Mouse (Mus musculus): Measurements from ENCODE around the gene Nif3l1. TPM values are rescaled to one million over a fixed set of nuclear protein-coding genes. Genes with fewer than 3 reads are reported as not detected.

Nif3l1 gene
- polyA plus RNA-seq, 1 experiment from 2014 or later: 52.9 TPM

DNA sequence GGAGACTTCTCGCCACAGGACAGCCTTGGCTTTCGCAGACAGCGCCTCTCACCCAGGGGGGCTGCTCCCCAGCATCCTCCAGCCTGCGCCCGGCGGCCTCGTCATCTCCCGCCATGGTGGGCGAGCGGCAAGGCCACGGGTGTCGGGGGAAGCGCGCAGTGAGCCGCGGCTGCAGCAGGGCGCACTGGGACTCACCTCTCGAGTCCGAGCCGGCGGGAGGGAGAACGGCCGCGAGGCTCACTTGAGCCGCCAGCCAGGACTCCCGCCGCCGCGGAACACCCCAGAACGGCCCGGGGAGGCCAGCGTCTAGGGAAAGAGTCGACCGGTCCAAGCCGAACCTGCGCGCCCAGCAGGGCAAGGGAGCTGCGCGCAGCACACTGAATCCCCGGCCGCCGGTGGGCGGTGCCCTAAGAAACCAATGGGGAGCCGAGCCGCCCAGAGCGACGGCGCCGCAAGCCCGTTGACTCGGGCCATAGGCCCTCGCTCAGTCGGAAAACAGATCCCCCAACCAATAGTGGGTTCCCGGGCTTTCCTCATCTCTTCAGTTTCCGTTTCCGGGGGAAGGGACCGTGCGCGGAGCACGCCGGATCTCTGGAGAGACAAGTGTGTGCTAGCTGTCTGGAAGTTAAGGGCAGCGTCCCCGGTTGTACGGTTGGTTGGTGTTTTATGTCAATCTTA is 59.8 kb downstream of the Nif3l1 start, which contains the start of gene Orc2:
Gene Orc2, minus strand, starts transcription at position 533 of the 678 bp plus-strand sequence.
- under 1% methylated on average over 63 of the region's 64 CpGs for WGBS
- peak; percentile 99 for ATAC-seq (ENCODE audit: insufficient number of reproducible peaks, insufficient read depth, low FRiP score, low TSS enrichment, low read depth)
- peak within 1 kb of the TSS; percentile 98 for H3K4me3 ChIP-seq
- H3K36me3 ChIP-seq: peaks cover 30% of the 10 kb centered on the region
- H3K27me3 ChIP-seq: no peaks in the 10 kb centered on the region
- peak within 1 kb of the TSS; percentile 84 for H3K4me2 ChIP-seq
- H3K4me1 ChIP-seq: peaks cover 11% of the 10 kb centered on the region
- H3K9me3 ChIP-seq: peaks cover 34% of the 10 kb centered on the region
- peak within 1 kb of the TSS; percentile 89 for H3K27ac ChIP-seq
- peak within 1 kb of the TSS; percentile 94 for H3K9ac ChIP-seq

DNA sequence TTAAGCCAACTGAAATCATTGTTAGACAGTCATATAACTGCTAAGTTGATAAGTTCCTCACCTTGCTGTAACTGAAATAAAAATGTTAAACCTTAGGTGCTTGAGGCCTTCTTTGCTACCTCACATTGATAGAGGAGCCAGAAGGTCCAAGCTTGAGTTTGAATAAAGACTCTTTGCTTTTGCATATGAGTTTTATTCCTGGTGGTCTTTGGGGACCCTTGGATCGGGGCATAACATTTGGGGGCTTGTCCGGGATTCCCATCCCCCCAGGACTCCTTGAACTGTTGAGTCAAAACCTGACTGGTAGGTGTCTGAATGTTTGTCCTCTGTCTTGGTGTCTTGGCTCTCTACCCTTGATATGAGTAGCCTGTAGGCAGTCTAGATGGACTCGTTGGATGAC is 62.3 kb downstream of the Nif3l1 start:
- peaks cover 16% of the 10 kb centered on the region for H3K36me3 ChIP-seq
- no peaks in the 10 kb centered on the region for H3K27me3 ChIP-seq
- no peak overlapping the region for H3K4me3 ChIP-seq
- no peak for ATAC-seq (ENCODE audit: insufficient number of reproducible peaks, insufficient read depth, low FRiP score, low TSS enrichment, low read depth)
- peaks cover 11% of the 10 kb centered on the region for H3K4me1 ChIP-seq
- H3K4me2 ChIP-seq: no peak overlapping the region
- peaks cover 39% of the 10 kb centered on the region for H3K9me3 ChIP-seq
- no peak overlapping the region for H3K27ac ChIP-seq
- no peak overlapping the region for H3K9ac ChIP-seq
- WGBS: 96% methylated on average over 3 of the region's 3 CpGs

Other genes starting within 250 kb of the Nif3l1 start
- gene Aox4, start 234.8 kb upstream of the Nif3l1 start, polyA plus RNA-seq (2015; fragmentation: Nextera tagmentation; extraction: Ambion mirVana): 1.9 TPM in 2 replicates
- 0.34 and 0.44 TPM in 2 replicates for gene Aox2, start 166.8 kb upstream of the Nif3l1 start, polyA plus RNA-seq (2015; fragmentation: Nextera tagmentation; extraction: Ambion mirVana)
- 344 and 384 TPM in 2 replicates for gene Bzw1, start 52.3 kb upstream of the Nif3l1 start, polyA plus RNA-seq (2015; fragmentation: Nextera tagmentation; extraction: Ambion mirVana)
- 236 and 274 TPM in 2 replicates for gene Clk1, start 21.1 kb upstream of the Nif3l1 start, polyA plus RNA-seq (2015; fragmentation: Nextera tagmentation; extraction: Ambion mirVana)
- gene Ppil3, start 335 bp downstream of the Nif3l1 start, polyA plus RNA-seq (2015; fragmentation: Nextera tagmentation; extraction: Ambion mirVana): 55.7 and 66.1 TPM in 2 replicates
- gene Orc2, start 60.0 kb downstream of the Nif3l1 start, polyA plus RNA-seq (2015; fragmentation: Nextera tagmentation; extraction: Ambion mirVana): 34.9 and 36.5 TPM in 2 replicates
- 7.7 and 9.2 TPM in 2 replicates for gene Fam126b, start 141.2 kb downstream of the Nif3l1 start, polyA plus RNA-seq (2015; fragmentation: Nextera tagmentation; extraction: Ambion mirVana)
- 175 and 176 TPM in 2 replicates for gene Ndufb3, start 141.2 kb downstream of the Nif3l1 start, polyA plus RNA-seq (2015; fragmentation: Nextera tagmentation; extraction: Ambion mirVana)

Data from embryonic facial prominence, embryonic 13.5 days (tissue).